Mouse (Mus musculus) kidney, adult 2 months (tissue): ENCODE measurements around the gene Mrps23.

ENCODE experiments used
- CTCF ChIP-seq: fragments of 200-500 bp; conservative IDR thresholded peaks from 2 replicates; pipeline ENCODE4 v1.5.1; 2011; ENCODE audit warnings: low read depth, mild to moderate bottlenecking, control low read depth, low read length, moderate library complexity, mixed read lengths; ENCODE audit not compliant: insufficient read depth, insufficient read length
- POLR2A ChIP-seq: fragments of 200-500 bp; IDR thresholded peaks from one replicate; pipeline ENCODE4 v1.6.1; 2011; ENCODE audit warnings: low read depth, low read length, control low read depth

DNA sequence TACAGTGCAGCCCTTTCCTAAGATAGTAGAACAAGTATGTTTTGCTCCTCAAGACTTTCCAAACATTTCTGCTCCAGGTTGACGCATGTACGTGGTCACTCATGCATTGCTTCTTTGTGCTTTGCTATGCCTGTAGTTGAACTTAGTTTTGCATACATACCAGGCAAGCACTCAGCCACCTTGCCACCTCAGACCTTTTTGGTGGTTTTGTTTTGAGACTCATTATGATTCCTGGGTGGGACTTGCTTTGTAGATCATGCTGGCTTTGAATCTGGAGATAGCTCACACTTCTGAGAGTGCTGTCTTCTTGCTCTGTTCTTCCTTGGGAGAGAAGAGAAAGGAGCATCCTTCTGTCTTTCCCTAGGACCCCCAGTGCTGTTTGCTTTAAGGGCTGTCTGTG lies 3.5 kb downstream of the Mrps23 start:
- no peak for TF ChIP-seq POLR2A
- TF ChIP-seq CTCF = no peak
